Mouse (Mus musculus) heart, postnatal 25 days (tissue): ENCODE results near the gene Ap3d1. TPM values are rescaled to one million over a fixed set of nuclear protein-coding genes. Genes with fewer than 3 reads are reported as not detected.

Experiments used
- DNase-seq: peaks from one replicate; pipeline ENCODE4 v3.0.0; 2022; ENCODE audit warnings: low spot score
- intact Hi-C: fragments of 180-260 bp; cut with DNase I; formaldehyde crosslinking; loops from one replicate; pipeline ENCODE4 v1.15.1; 2025
- total RNA-seq, 2 experiments: library from RNA; stranded (reverse); gene quantifications; 2 replicates each; pipeline ENCODE4 v1.2.3; 2021

Ap3d1 gene
- total RNA-seq, 2 experiments from 2014 or later, result 39.8 to 44.2 TPM

DNA sequence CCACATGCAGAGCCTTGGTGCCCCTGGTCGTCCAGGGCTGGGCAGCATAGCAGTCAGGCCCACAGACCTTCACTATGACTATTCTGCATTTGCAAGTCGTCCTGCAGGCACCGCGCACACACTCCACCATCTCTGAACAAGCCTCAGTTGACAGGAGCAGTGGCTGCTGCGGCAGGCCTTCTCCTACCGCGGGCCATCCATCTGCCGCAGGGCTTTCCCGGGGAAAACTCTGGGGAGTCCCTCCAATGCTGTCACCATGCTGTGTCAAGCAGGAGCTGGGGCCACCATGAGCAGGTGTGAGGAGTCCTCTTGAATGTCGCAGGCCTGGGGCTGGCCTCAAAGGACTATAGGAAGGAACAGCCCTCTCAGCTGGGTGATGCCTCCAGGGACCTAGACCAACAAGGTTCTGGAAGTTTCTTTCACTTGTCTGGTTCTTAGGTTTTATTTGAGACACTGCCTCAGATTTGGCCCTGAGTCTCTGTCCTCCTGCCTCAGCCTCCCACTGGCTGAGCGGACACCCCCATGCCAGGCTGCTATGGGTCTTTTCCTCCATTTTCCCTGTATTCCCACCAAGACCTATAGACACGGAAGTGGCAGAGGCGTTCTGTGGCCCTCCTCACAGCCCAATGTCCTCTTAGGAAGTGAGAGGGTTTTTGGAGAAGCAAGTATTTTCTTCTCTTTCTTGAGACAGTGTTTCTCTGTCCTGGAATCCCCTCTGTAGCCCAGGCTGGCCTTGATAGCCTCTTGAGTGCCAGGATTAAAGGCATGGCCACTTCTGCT is 47.7 kb downstream of the Ap3d1 start:
- no peak for DNase-seq
- intact Hi-C loops, result loop anchor here (5.0 kb wide), 1 partner anchor 257 kb away; no protein-coding TSS in a partner anchor

DNA sequence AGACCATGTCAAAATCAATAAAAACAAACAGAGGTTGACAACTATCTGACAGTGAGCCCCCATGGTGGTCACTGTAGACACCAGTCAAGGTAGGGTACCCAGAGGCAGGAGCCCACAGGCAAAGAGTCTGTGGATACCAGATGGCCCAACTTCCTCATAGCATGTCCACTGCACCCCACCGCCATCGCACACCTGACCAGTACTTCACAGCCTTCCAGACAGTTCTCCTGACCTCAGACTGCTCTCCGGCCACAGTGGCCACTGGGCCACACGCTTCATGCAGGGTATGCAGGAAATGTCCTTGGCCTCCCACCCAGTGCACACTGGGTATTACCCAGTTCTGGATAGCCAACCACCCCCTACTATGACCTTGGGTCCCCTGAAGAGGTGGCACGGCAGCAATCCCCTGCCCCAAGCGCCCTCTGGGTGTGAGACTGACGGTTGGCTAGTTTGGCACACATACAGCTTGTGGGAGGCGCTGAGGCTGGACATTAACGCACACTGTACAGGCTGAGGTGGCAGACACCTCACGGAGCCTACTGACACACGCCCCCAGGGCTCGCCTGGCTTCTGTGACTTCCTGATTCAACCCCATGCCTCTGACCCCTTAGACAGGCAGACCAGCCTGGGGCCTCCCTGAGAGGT is 48.5 kb downstream of the Ap3d1 start:
- intact Hi-C loops, result loop anchor here (5.0 kb wide), 1 partner anchor 256 kb away; no protein-coding TSS in a partner anchor
- DNase-seq, result no peak

DNA sequence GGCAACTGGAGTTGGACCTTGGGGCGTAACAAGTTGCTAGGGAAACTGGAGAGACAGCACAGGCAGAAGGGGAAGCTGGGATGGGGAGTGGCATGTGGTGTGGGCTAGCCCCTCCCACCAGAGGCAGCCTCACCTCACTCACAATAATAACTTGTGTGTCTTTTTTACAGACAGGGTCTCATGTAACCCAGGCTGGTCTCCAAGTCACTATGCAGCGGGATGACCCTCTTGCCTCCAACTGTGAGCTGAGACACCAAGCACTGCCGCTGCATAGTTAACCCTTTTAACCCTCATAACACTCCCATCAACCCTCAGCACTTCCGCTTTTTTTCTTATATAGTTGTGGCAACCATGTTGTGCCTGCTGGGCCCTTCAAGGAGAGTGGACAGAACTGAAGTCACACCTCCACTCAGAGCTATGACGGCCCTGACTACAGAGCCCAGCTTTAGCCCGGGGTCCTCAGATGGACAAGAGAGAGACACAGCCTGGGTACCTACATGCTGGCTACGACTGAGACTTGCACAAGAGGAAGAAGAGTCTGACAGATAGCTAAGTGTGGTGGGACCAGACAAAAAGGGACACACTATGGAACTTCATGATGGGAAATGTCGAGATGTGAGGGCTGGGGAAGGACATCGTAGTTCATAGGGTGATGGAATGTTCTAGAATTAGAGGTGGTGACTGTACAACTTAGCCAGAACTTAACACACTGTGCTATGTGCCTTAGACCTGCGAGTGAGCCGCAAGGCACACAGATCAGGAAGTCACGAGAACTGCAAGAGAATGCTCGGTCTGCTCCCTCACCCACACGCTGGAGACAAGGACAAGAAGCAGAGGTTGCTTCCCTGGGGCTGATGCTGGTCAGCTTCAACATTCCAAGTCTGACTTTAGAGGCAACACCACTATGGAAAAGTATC is 49.6 kb downstream of the Ap3d1 start:
- DNase-seq, result no peak
- intact Hi-C loops, result loop anchor here (5.0 kb wide), 1 partner anchor 255 kb away; no protein-coding TSS in a partner anchor

DNA sequence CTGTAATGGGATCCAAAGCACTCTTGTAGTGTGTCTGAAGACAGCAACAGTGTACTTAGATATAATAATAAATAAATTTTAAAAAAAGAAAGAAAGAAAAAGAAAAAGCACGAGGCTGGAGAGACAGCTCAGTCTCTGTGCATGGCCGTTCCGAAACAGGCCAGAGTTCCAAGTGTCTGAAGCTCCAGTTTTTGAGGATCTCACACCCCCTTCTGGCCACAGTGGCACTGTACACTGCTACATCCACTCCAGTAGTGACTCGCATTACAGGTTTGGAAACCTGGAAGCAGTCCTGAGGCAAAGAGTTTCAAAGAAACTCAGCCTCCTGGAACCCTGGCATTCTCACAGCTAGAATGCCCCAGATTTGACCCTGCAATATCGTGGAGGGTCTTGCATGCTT is 54.2 kb downstream of the Ap3d1 start:
- intact Hi-C loops, result loop anchor here (1.0 kb wide), 1 partner anchor 122 kb away; no protein-coding TSS in a partner anchor

DNA sequence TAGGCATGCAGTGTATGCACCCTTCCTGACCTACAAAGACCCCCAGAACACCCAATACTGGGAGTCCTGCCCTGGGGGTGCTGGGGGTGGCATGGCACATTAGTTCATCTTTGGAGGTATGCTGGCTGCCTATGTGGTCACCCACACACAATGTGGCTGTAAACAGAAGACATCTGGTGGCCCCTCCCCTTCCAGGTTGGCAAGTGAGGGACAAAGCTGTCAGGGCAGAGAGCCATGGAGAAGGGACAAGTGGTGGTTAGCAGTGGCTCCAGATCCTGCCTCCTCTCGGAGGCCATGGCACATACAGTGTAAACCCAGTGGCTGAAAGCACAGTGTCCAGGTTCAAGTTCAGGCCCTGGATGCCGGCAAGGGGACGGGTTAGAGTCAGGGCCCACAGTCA is 55.4 kb downstream of the Ap3d1 start:
- intact Hi-C loops, result no loop called here

More for the DNA sequence above, 54.2 kb downstream of the Ap3d1 start:
- DNase-seq, result no peak

DNA sequence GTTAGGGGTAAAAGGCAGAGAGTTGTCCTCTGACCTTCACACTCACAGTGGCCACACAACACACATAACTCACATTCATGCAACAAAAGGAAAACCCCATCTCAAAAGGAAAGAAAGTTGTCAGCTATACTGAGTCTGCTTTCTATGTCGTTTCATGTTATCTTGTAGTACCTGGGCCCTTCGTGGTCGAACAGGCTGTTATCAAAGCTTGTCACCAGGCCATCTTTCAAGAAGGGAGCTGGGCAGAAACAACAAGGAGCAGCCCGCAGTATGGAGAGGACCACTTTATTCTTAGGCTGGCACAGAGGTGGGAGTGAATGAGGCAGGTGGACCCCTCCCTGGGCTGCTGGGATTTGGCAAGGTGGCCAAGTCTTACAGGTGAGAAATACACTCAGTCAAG is 57.1 kb downstream of the Ap3d1 start:
- intact Hi-C loops, result loop anchor here (1.0 kb wide), 2 partner anchors 26 to 73 kb away; no protein-coding TSS in a partner anchor
- no peak for DNase-seq

More for the DNA sequence above, 55.4 kb downstream of the Ap3d1 start:
- DNase-seq, result no peak

DNA sequence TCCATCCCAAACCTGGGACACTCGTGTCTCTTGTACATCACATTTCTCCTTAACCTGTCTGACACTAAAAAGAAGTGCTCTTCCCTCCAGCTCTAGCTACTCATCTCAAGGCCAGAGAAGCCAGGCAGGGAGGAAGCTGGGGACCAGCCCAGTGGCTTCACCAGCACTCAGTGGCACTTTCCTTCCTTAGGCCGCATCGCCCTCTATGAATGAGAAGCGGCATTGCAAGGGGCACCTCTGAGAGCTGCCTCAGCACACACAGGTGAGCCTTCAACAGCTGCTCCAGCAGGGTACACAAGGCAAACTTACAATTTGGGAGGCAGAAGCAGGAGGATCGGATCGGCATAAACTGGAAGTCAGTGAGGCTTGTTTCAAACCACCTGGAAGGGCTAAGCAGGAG is 57.9 kb downstream of the Ap3d1 start:
- intact Hi-C loops, result loop anchor here (1.0 kb wide), 2 partner anchors 25 to 72 kb away; no protein-coding TSS in a partner anchor
- DNase-seq, result no peak

DNA sequence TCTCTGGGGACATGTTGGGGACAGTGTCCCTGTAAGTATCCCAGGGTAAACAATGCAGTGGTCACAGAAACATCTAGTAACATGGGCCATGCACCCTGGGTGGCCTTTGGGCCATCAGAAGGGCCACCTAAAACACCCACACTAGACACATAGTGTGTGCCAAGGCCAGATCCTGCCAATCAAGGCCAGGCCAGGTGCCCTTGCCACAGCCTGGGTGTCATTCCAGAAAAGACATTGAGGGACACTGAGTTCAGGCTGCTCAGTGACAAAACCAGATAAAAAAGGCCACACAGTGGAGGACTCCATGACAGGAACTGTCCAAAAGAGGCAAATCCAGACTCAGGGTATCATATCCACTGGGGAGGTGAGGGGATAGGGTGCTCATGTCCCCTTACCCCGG is 58.4 kb downstream of the Ap3d1 start:
- intact Hi-C loops, result loop anchor here (1.0 kb wide), 2 partner anchors 24 to 71 kb away; no protein-coding TSS in a partner anchor
- no peak for DNase-seq

DNA sequence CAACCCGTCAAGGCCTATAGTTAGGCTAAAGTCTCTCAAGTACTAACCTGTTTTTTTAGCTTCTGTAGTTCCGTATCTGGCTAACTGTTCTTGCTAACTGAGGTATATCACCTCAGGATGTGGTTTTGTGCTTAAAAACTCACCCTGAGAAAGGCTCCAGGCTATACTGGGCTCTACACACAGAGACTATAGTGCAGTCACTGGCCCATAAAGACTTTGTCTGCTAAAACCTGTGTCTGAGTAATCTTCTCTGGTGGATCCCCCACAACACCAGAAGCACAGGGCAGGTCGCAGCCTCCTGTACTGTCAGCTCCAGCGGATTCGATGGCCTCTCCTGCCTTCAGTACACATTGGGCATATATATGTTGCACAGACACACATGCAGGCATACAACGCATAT is 60.1 kb downstream of the Ap3d1 start:
- DNase-seq, result no peak
- intact Hi-C loops, result no loop called here

DNA sequence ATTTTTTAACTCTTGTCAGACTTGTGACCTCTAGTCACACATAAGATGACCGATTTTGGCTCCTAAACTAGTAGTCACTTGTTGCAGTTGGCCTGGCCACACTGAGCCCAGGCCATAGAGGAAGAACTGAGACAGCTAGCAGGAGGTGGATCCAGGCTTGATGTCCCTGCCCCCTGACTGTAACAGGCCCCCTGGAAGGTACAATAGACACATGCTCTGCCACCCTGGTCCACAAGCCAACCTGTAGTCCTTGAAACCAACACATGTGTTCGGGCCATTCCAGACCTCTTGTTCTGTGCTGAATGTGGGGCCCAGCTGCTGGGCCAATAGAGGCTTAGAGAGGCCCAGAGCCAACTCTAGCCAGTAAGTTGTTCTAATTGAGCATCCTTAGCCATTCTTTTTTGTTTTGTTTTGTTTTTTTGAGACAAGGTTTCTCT is 61.8 kb downstream of the Ap3d1 start:
- DNase-seq, result no peak
- intact Hi-C loops, result no loop called here

DNA sequence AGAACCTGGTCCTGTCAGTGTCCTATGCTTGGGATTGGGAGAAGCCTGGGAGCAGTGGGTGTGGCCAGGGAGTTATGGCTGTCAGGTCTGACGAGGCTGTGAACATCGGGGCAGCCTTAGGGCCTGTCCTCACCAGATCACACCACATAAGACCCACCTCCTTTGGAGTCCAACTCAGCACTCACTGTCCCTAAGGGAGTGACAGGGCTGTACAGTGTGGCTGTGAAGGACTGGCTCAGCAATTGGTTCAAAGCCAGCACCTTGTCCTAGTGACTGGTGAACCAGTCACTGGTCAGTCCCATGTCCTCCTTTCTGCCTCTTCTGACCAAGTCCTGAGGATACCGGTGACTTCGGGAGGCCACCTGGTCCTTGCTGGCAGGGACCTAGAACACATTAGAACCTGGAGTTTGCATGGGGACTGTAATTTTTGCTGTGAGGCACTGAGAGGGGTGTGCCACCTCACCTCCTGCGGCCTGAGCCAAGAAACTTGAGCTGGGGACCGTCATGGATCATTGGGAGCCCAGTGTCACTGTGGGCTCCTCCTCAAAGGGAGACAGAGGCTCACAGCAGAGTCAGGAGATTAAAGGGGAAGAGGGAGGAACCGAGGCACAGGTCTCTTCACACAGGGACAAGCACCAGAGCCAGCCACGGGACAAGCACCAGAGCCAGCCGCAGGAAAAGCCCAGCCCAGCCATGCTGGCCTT is 62.4 kb downstream of the Ap3d1 start:
- intact Hi-C loops, result no loop called here
- DNase-seq, result no peak

DNA sequence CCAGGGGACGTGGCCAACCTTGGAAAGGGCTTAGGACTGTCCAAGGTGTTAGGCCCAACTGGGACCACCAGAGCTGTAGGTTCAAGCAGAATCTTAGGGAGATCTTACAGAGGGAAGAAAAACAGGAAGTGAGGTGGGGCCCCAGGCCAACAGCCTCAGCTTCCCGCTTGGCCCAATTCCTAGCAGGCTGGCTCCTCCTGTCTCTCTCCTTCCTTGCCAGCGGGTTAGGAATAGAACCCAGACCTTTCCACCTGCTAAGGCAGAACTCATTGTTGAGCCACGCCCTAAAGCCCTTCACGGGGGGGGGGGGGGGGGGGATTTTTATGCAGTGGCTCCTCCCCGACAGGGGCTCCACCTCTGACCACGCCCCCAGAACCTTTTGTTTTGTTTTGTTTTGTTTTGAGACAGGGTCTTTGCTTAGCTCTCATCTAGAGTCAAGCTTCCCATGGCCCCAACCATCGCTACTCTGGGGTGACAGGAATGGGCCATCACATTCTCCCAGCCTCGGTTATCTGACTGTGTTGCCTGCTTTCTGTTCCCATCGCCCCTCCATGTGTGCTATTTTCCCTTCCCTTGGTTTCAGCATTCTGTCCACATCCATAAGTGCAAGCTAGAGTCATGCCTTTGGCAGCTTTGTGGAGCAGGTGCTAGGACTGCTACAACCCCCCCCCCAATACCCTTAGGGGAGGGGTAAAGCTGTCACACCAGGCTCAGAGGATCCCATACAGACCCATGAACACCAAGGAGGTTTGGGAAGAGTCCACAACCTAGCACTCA is 63.3 kb downstream of the Ap3d1 start:
- intact Hi-C loops, result no loop called here
- DNase-seq, result peak; percentile 61

DNA sequence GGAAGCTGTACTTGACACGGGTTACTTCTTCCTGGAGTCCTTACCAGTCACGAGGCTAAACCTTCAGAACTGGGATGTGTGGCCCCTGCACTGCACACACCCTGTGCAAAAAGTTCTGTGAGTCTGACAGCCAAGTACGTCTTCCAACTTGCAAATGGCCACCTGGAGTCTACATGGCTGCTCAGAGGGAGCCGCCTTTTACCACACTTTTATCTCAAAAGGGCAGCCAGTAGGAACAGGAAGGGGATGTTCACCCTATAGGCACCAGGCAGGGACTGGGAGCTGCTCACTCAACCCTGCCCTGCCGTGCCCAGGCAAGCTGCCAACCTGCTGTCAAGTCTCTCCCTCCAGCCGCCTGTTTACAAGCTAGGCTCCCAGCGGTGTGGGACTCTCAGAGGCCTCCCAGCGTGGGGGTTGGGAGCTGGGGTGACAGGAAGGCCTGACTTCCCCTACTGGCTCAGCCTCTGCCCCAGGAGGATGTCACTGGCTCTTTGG is 64.1 kb downstream of the Ap3d1 start, which contains the start of gene Mknk2:
Mknk2 (minus strand) TSS at position 171 of the 495 bp plus-strand sequence.
- peak; percentile 92 for DNase-seq
- intact Hi-C loops, result no loop called here

DNA sequence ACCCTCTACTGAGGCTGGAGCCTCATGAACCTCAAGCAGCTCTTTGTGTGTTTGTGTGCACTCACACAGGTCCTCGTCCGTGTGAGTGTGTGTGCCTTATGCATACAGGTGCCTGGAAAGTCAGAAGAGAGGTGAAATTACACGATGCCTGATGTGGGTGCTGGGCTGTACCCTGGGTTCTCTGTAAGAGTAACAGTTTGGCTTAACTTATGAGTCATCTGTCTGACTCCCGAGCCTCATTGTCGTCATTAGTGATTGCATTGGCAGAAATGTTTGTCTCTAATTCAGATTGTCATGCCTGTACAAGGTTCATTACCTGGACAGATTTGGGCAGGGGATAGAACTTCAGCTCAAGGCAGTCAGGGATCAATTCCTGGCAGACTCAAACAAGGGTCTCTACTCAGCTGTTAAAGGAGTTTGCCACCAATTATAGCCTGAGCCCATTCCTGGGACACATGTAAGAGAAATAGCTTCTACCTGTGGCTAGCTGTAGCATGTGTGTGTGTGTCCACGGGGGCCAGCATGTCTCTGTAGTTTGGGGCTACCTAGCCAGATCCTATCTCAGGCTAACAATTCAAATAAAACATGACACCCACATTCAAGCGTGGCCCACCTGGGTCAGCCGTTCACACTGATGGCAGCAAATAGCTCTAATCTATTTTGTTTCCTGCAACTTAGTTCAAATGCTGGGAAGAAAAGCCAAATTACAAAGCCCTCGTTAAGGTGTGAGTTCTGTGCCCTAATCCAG is 64.8 kb downstream of the Ap3d1 start:
- intact Hi-C loops, result no loop called here
- no peak for DNase-seq

DNA sequence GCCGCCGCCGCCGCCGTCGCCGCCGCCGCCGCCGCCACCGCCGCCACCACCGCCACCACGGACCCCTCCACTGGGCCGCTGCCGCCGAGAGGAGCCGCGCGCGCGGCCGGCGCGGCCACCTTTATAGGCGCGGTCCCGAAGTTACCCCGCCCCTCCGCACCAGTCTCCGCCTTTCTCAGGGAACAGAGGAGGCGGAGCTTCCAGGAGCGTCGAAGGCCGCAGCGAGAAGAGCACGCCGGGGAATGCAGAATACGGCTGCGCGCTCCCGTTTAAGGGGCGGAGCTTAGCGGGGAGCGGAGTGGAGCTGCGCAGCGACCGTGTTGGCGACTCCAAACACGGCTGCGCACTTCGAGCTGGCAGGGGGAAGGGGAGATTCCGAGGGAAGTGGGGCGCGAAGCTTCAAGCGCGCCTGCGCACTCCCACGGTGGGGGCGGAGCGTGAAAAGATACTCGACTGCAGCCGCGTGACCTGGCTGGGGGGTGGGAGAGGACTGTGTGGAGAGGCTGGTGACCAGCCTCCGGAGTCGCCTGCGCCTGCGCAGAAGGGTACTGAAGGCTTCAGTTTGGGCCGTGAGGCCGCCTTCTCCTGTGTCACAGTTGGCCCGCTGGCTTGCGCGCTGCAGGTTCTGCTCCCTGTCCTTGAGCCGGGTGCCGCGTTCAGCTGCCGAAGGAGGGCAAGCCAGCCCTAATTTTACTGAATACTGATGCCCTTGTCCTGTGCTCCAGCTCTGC is 65.7 kb downstream of the Ap3d1 start:
- intact Hi-C loops, result no loop called here

DNA sequence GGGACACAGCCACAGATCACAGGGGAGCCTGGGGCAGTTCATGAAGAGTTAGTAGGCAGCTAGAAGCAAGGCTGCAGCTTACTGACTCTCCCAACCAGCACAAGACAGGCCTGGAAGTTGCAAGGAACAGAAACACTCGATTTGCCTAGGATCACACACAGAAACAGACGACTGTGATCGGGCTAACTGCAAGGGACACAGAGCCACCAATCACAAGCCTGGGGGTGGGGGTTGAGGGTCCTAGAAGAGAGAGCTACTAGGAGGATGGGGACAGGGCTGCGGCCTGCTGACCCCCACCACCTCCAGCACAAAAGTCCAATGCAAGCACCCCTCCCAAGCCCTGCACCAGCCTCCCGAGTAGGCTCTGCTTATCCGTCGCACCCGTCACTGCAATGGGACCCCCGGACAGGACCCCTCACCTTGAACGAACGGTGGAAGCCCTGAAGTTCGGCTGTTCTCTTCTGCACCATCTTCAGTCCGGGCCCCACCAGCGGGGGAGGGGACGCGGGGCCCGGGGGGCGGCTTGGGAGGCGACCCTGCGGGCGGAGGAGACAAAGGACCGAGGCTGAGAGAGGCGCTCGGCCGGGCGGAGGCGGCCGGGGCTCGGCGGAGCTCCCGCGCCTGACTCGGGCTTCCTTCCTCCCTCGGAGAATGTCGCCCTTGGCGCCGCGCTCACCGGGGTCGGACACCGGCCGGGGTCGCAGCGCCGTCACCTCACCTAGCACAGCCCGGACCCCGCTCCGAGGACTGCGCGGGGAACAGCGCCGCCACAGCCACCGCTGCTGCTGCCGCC is 66.5 kb downstream of the Ap3d1 start:
- no peak for DNase-seq
- intact Hi-C loops, result loop anchor here (2.0 kb wide), 1 partner anchor 15 kb away; no protein-coding TSS in a partner anchor

More for the DNA sequence above, 65.7 kb downstream of the Ap3d1 start:
- DNase-seq, result peak; percentile 99
